Mouse (Mus musculus) left cerebral cortex, adult 8-10 months (tissue): ENCODE data around the gene Rtn4rl1. TPM values are rescaled to one million over a fixed set of nuclear protein-coding genes. Genes with fewer than 3 reads are reported as not detected.

Experiments used
- DNase-seq, 2 experiments: peaks; one replicate each; pipeline ENCODE4 v3.0.0; 2022; ENCODE audit warnings: low spot score in 2 of 2
- total RNA-seq, 4 experiments: library from RNA; stranded (reverse); gene quantifications; 2 replicates each; pipeline ENCODE4 v1.2.4; 2022

The Rtn4rl1 gene
- total RNA-seq, 4 experiments from 2014 or later = 67.2 to 72.6 (median 67.9) TPM

GRCm38 (mm10) chr11:75249588-75249987, 56.0 kb downstream of the Rtn4rl1 start:
- DNase-seq = no peak

- DNase-seq = no peak
Measured at GRCm38 (mm10) chr11:75251006-75251512, 57.5 kb downstream of the Rtn4rl1 start.

GRCm38 (mm10) chr11:75251557-75252070, 58.0 kb downstream of the Rtn4rl1 start:
- no peak for DNase-seq

- peak in 1 of 2 experiments; percentile 80 for DNase-seq
Measured at GRCm38 (mm10) chr11:75254252-75254912, 60.8 kb downstream of the Rtn4rl1 start.

- DNase-seq = no peak
Measured at GRCm38 (mm10) chr11:75255330-75255729, 61.7 kb downstream of the Rtn4rl1 start.

GRCm38 (mm10) chr11:75257056-75257648, 63.6 kb downstream of the Rtn4rl1 start:
- DNase-seq = no peak

GRCm38 (mm10) chr11:75259416-75259815, 65.8 kb downstream of the Rtn4rl1 start:
- DNase-seq = no peak

- DNase-seq = peak in 1 of 2 experiments; percentile 67
Measured at GRCm38 (mm10) chr11:75259996-75260561, 66.5 kb downstream of the Rtn4rl1 start.

- no peak for DNase-seq
Measured at GRCm38 (mm10) chr11:75261016-75261415, 67.4 kb downstream of the Rtn4rl1 start.

- no peak for DNase-seq
Measured at GRCm38 (mm10) chr11:75261730-75262129, 68.1 kb downstream of the Rtn4rl1 start.

GRCm38 (mm10) chr11:75262181-75262580, 68.6 kb downstream of the Rtn4rl1 start:
- no peak for DNase-seq

GRCm38 (mm10) chr11:75262791-75263190, 69.2 kb downstream of the Rtn4rl1 start:
- DNase-seq = no peak

GRCm38 (mm10) chr11:75263274-75263963, 69.8 kb downstream of the Rtn4rl1 start:
- DNase-seq = no peak

- DNase-seq = no peak
Measured at GRCm38 (mm10) chr11:75263964-75264312, 70.4 kb downstream of the Rtn4rl1 start.

- DNase-seq = no peak
Measured at GRCm38 (mm10) chr11:75264550-75264949, 71.0 kb downstream of the Rtn4rl1 start.

- no peak for DNase-seq
Measured at GRCm38 (mm10) chr11:75265545-75265944, 72.0 kb downstream of the Rtn4rl1 start.

- DNase-seq = peak in 1 of 2 experiments; percentile 53
Measured at GRCm38 (mm10) chr11:75267826-75268281, 74.3 kb downstream of the Rtn4rl1 start.

- DNase-seq = no peak
Measured at GRCm38 (mm10) chr11:75268492-75268891, 74.9 kb downstream of the Rtn4rl1 start.

- DNase-seq = no peak
Measured at GRCm38 (mm10) chr11:75269213-75269612, 75.6 kb downstream of the Rtn4rl1 start.

- DNase-seq = no peak
Measured at GRCm38 (mm10) chr11:75270276-75270984, 76.8 kb downstream of the Rtn4rl1 start.

- peak in 1 of 2 experiments; percentile 56 for DNase-seq
Measured at GRCm38 (mm10) chr11:75270985-75271434, 77.4 kb downstream of the Rtn4rl1 start.
